Mouse (Mus musculus): Measurements from ENCODE around the gene Vmp1.

GRCm38 (mm10) chr11:86627649-86628048 lies 56.0 kb downstream of the Vmp1 start:
- TF ChIP-seq CTCF (IDR thresholded peaks at IDR 0.05; ENCODE audit: borderline replicate concordance, insufficient read depth, low read depth, low read length) (no peak), POLR2A (IDR thresholded peaks at IDR 0.05; ENCODE audit: borderline replicate concordance, insufficient read depth, low read length) (no peak)
